Mouse (Mus musculus) heart, adult 8-10 months (tissue): ENCODE data around the gene Mgat5. TPM values are rescaled to one million over a fixed set of nuclear protein-coding genes. Genes with fewer than 3 reads are reported as not detected.
A peak's percentile ranks its signal among the peaks of the same experiment; 100 is the strongest.

Experiments
- DNase-seq: peaks from one replicate; pipeline ENCODE4 v3.0.0; 2022; ENCODE audit warnings: low spot score
- total RNA-seq, 4 experiments: library from RNA; stranded (reverse); gene quantifications; 2 replicates each; pipeline ENCODE4 v1.2.4; 2022

Mgat5 gene
- total RNA-seq, 4 experiments from 2014 or later, result 11.8 to 15.5 (median 15.1) TPM

DNA sequence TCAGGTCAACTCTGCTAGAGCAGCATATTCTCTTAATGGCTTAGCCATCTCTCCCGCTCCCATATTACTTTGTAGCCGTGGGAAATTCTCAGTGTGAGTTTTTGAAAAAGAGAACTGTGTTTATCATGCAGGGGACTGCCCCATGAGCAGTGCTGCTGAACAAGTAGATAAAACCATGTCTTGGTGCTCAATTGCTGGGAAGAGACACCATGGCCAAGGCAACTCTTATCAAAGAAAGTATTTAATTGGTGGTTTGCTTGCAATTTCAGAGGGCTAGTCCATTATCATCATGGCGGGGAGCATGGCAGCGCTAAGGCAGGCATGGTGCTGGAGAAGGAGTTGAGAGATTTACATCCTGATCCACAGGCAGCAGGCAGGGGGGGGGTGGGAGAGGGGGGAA, 54.9 kb downstream of the Mgat5 start:
- no peak for DNase-seq

DNA sequence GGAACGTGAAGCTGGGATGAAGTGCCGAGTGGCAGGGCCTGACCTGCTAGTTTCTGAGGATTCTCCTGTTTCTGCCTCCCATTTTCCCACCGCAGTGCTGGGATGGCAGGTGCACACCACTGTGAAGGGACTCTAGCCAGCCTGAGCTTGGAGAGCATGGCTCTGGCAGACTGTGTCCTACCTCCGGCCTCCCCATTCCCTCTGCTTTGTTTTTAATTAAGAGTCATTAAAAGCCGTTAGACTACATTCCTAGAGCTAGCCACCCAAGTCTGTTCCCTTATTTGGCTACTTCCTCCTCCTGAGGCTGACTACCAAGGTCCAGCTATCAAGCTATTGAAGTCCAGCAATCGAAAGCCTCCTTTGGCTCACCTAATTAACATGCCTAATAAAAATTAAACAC, 56.2 kb downstream of the Mgat5 start:
- no peak for DNase-seq

GRCm38 (mm10) chr1:127262170-127262837, 57.5 kb downstream of the Mgat5 start:
- DNase-seq, result no peak

DNA sequence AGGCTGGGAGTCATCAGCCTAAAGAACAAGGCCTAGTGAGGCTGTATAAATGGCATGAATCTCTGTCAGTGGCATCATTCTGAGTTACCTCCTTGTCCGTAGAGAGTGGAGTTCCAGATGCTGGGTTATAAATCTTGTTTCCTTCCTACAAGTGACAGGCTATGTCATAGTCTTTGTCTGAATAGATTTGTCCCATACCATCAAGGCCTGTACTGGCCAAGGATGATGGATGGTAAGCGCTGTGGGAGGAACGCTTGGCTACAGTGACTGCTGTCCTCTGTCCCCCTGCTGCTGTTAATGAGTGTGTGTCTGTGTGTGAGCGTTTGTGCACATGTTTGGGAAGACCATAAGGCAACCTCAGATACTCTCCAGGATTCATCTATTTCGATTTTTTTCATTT, 63.2 kb downstream of the Mgat5 start:
- no peak for DNase-seq

GRCm38 (mm10) chr1:127269343-127269742, 64.5 kb downstream of the Mgat5 start:
- DNase-seq, result no peak

- DNase-seq, result no peak
These were observed 65.6 kb downstream of the Mgat5 start for GRCm38 (mm10) chr1:127270273-127271020.

- DNase-seq, result no peak
These were observed 66.3 kb downstream of the Mgat5 start for GRCm38 (mm10) chr1:127271156-127271555.

GRCm38 (mm10) chr1:127273363-127273762, 68.5 kb downstream of the Mgat5 start:
- DNase-seq, result peak; percentile 33

GRCm38 (mm10) chr1:127275572-127276324, 70.9 kb downstream of the Mgat5 start:
- no peak for DNase-seq

DNA sequence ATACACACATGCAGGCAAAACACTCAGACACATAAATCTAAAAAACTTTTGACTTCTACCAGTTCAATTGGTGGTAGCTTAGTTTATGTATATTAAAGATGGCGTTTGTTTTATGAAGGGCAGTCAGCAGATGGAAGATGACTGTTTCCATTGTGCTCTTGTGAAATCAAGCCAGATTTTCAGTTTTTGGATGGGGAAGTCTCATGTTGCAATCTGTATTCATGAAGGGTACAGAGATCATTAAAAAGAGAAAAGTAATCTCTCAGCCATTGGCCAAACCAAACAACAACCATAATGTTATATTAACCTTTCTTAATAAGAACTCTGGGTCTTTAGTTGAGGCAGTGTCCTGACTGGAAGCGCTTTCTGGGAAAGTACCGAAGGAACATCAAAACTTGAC, 73.3 kb downstream of the Mgat5 start:
- DNase-seq, result no peak

GRCm38 (mm10) chr1:127280256-127280655, 75.4 kb downstream of the Mgat5 start:
- no peak for DNase-seq

GRCm38 (mm10) chr1:127284975-127285374, 80.2 kb downstream of the Mgat5 start:
- no peak for DNase-seq

GRCm38 (mm10) chr1:127287505-127287904, 82.7 kb downstream of the Mgat5 start:
- no peak for DNase-seq

DNA sequence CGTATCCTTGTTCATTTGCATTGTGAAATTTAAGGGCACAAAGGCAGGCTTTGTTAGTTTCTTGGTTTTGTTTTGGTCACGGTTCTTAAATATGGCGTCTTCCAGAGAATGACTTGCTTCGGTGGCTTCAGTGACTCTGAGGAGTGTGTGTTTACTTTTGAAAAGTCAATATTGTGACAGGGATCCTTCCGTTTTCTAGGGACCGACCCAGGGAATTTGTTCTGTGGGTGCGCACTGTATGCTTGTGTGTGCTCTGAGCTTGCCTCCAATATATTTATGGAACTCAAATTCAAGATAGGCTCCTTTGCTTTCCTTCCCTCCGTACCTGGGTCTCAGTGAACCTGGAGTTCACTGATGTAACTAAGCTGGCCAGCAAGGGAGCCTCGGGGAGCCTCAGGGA, 86.1 kb downstream of the Mgat5 start:
- no peak for DNase-seq

GRCm38 (mm10) chr1:127291721-127292120, 86.9 kb downstream of the Mgat5 start:
- no peak for DNase-seq

- DNase-seq, result no peak
These were observed 88.5 kb downstream of the Mgat5 start for GRCm38 (mm10) chr1:127293286-127293685.

DNA sequence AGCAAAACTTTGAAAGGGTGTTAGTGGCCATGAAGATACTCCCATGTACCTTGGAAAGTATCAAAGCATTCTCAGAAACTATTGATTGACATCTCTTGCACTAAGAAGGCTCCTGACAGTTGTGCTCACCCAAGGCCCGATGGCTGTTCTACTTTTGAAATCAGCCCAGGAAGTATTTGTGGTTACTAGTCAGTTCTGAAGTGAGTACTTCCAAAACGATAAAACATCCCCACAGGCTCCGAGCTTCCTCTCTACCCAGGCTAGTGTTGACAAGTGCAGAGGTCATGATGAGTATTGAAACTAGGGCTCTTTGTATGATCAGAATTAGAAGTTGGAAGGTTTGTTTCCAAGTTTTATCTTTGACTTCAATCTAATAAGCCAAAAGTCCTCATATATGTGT, 92.0 kb downstream of the Mgat5 start:
- DNase-seq, result no peak

DNA sequence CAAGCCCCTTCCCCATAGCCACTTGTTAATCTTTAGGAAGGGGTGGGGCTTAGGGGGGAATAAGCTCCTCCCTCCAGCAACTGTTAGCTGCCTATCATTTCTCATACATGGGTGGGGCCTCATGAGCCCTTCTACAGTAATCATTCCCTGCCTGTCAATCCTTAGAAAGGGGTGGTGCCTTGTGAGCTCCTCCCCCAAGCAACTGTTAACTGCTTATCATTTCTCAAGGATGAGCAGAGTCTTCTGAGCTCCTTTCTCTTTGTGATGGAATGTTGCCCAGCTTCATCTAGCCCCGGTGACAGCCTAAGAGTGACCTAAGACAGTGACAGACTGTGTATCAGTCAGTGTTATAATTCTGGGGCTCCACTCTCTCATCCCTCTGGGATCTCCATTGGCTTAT, 95.0 kb downstream of the Mgat5 start:
- DNase-seq, result no peak

- DNase-seq, result no peak
These were observed 96.2 kb downstream of the Mgat5 start for GRCm38 (mm10) chr1:127301038-127301437.

DNA sequence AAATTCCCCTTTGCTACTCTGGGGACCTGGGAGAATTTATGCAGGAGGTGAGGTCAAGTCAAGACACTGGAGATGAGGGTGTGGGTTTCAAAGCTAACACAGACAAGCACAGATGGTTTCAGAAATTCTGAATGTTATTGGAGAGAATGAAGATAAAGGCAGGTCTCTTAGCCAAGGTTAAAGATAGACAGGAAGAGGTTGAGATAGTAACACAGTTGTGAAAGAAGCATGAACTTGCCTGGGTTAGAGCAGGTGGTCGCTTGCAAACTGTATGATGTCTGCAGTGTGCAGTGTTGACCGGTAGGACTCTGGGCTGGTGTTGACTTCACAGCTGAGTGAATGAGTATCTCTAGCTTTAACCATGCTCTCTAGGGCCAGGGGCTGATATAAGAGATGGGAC, 97.8 kb downstream of the Mgat5 start:
- DNase-seq, result no peak

DNA sequence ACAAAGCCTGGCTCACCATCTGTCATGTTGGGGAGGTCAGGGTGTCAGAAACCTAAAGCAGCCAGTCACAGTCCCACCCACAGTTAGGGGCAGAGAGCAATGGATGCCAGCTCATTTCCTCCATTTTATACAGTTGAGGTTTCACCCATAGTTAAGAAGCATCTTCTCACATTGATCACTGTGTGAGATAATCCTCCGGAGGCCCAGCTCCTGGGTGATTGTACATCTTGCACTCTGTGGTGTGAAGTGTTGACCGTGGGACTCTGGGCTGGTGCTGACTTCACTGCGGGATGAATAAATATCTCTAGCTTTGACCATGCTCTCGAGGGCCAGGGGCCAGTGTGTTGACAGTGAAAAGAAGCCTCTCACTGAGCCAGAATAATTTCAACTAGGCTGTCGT, 99.0 kb downstream of the Mgat5 start:
- DNase-seq, result no peak

DNA sequence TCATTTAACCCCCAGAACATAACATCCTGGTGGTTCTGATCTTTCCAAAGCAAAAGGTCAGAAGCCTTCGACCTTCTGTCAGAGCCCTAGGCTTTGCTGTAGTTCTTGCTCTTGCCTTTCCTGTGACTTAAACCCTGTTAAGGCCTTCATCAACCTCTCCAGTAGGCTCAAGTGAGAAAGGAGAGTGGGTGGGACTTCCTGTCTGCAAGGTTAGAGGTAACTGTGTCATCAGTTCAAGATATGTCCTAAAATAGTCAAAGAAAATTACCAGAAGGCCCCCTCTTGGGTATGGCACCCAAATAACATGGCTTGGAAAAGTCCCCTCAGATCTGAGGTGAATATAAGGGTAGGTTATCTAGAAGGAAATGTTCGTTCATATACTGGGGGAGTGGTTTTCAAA, 99.5 kb downstream of the Mgat5 start:
- no peak for DNase-seq

DNA sequence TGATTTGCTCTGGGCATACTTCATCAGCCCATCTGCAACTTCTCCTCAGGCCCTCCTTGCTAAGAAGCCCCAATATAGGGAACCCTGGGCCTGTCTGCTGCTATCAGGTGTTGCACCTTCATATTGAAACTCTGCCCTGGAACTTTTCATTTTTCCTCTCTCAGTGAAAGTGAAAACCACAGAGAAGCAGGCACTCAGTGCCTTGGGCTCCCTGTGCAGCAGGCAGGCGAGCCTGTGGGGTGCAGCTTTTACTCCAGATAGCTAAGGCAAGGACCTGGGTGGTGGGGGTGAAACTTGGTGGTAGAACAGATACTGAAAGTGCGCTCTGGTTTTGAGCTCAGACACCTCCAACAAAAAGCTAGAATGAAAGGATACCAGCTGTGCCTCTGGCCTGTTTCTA, 100.8 kb downstream of the Mgat5 start:
- no peak for DNase-seq
